Mouse (Mus musculus): ENCODE data around the gene Lcn9. TPM values are rescaled to one million over a fixed set of nuclear protein-coding genes. Genes with fewer than 3 reads are reported as not detected.

The Lcn9 gene
- polyA plus RNA-seq, 1 experiment from 2014 or later: not detected

DNA sequence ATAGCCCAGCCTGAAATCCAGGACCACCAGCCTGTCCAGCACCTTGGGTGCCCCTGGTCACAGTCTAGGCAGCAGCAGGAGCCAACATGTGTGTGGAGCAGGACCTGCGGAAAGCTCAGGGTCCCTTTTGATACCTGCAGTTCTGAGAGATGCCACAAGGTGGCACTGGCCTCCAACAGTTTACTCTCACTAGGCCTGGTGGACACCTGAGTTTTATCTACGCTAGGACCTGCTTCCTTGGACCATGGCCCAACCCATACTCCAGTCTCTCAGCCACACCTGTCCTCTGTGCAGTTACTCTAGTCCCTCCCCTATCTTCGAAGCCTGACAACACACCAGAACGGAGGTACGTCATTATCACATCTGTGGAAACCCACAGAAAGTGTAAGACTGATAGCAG is 13.3 kb downstream of the Lcn9 start:
- 50% methylated on average over 5 of the region's 5 CpGs for WGBS
- no peak overlapping the region for H3K9ac ChIP-seq (ENCODE audit: low read length)
- H3K27me3 ChIP-seq (ENCODE audit: control insufficient read depth, insufficient read depth, low read length): no peaks in the 10 kb centered on the region
- ATAC-seq (replicated peaks; ENCODE audit: low FRiP score) (no peak), DNase-seq (ENCODE audit: low spot score) (peak; percentile 88)
- no peaks in the 10 kb centered on the region for H3K9me3 ChIP-seq (ENCODE audit: control insufficient read depth, low read length)
- no peaks in the 10 kb centered on the region for H3K36me3 ChIP-seq (ENCODE audit: control insufficient read depth, insufficient read depth, low read length)
- no peak overlapping the region for H3K27ac ChIP-seq (ENCODE audit: low read depth, low read length)
- no peaks in the 10 kb centered on the region for H3K4me1 ChIP-seq (replicated peaks; ENCODE audit: control insufficient read depth, insufficient read depth, low read length)
- H3K4me2 ChIP-seq (ENCODE audit: low read depth, low read length, severe bottlenecking): no peak overlapping the region
- H3K4me3 ChIP-seq (ENCODE audit: low read depth, low read length): no peak overlapping the region

GRCm38 (mm10) chr2:25842161-25842560 is 19.2 kb downstream of the Lcn9 start:
- DNase-seq (ENCODE audit: low spot score): no peak
- ATAC-seq (replicated peaks; ENCODE audit: low FRiP score): no peak
- WGBS: 79% methylated on average over 4 of the region's 4 CpGs

DNA sequence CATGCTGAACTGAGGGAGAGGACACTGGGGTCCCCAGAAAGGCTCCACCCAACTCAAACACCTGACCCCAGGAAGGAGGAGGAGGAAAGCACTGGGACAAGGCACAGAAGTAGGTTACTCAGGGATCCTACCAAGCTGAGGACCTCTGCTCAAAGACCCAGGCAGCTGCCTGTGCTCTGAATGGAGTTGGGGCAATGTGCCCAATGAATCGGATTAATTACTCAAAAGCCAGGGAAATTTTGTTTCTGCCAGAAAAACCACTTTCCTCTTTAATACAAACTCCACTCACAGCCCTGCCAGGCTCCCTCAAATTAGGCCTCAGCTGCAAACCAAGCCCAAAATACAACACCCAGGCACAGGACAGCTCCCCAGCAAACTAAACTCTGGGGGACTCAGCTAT is 19.8 kb downstream of the Lcn9 start:
- Histone ChIP-seq H3K27me3 (ENCODE audit: control insufficient read depth, insufficient read depth, low read length) (no peaks in the 10 kb centered on the region), H3K4me2 (ENCODE audit: low read depth, low read length, severe bottlenecking) (no peak overlapping the region), H3K4me3 (ENCODE audit: low read depth, low read length) (no peak overlapping the region), H3K27ac (ENCODE audit: low read depth, low read length) (no peak overlapping the region), H3K9me3 (ENCODE audit: control insufficient read depth, low read length) (no peaks in the 10 kb centered on the region), H3K36me3 (ENCODE audit: control insufficient read depth, insufficient read depth, low read length) (no peaks in the 10 kb centered on the region), H3K4me1 (replicated peaks; ENCODE audit: control insufficient read depth, insufficient read depth, low read length) (peaks cover 3% of the 10 kb centered on the region), H3K9ac (ENCODE audit: low read length) (no peak overlapping the region)
- ATAC-seq (replicated peaks; ENCODE audit: low FRiP score): no peak
- 23% methylated on average over 1 of the region's 1 CpGs for WGBS
- DNase-seq (ENCODE audit: low spot score): no peak

More at GRCm38 (mm10) chr2:25842161-25842560, 19.2 kb downstream of the Lcn9 start:
- no peak overlapping the region for H3K4me2 ChIP-seq (ENCODE audit: low read depth, low read length, severe bottlenecking)
- no peaks in the 10 kb centered on the region for H3K27me3 ChIP-seq (ENCODE audit: control insufficient read depth, insufficient read depth, low read length)
- no peak overlapping the region for H3K27ac ChIP-seq (ENCODE audit: low read depth, low read length)
- H3K36me3 ChIP-seq (ENCODE audit: control insufficient read depth, insufficient read depth, low read length): no peaks in the 10 kb centered on the region
- peaks cover 3% of the 10 kb centered on the region for H3K4me1 ChIP-seq (replicated peaks; ENCODE audit: control insufficient read depth, insufficient read depth, low read length)
- no peak overlapping the region for H3K4me3 ChIP-seq (ENCODE audit: low read depth, low read length)
- no peak overlapping the region for H3K9ac ChIP-seq (ENCODE audit: low read length)
- H3K9me3 ChIP-seq (ENCODE audit: control insufficient read depth, low read length): no peaks in the 10 kb centered on the region

GRCm38 (mm10) chr2:25844097-25844496 is 21.1 kb downstream of the Lcn9 start:
- Histone ChIP-seq H3K4me1 (replicated peaks; ENCODE audit: control insufficient read depth, insufficient read depth, low read length) (peaks cover 3% of the 10 kb centered on the region), H3K27ac (ENCODE audit: low read depth, low read length) (no peak overlapping the region), H3K9ac (ENCODE audit: low read length) (no peak overlapping the region), H3K9me3 (ENCODE audit: control insufficient read depth, low read length) (no peaks in the 10 kb centered on the region), H3K27me3 (ENCODE audit: control insufficient read depth, insufficient read depth, low read length) (no peaks in the 10 kb centered on the region), H3K4me3 (ENCODE audit: low read depth, low read length) (no peak overlapping the region), H3K4me2 (ENCODE audit: low read depth, low read length, severe bottlenecking) (no peak overlapping the region), H3K36me3 (ENCODE audit: control insufficient read depth, insufficient read depth, low read length) (no peaks in the 10 kb centered on the region)
- no peak for ATAC-seq (replicated peaks; ENCODE audit: low FRiP score)
- WGBS: 92% methylated on average over 3 of the region's 3 CpGs
- DNase-seq (ENCODE audit: low spot score): no peak

GRCm38 (mm10) chr2:25846516-25846915 is 23.6 kb downstream of the Lcn9 start:
- WGBS: 89% methylated on average over 8 of the region's 8 CpGs
- no peaks in the 10 kb centered on the region for H3K27me3 ChIP-seq (ENCODE audit: control insufficient read depth, insufficient read depth, low read length)
- ATAC-seq (replicated peaks; ENCODE audit: low FRiP score) (no peak), DNase-seq (ENCODE audit: low spot score) (no peak)
- no peaks in the 10 kb centered on the region for H3K9me3 ChIP-seq (ENCODE audit: control insufficient read depth, low read length)
- no peak overlapping the region for H3K27ac ChIP-seq (ENCODE audit: low read depth, low read length)
- no peak overlapping the region for H3K9ac ChIP-seq (ENCODE audit: low read length)
- H3K4me1 ChIP-seq (replicated peaks; ENCODE audit: control insufficient read depth, insufficient read depth, low read length): peaks cover 3% of the 10 kb centered on the region
- no peaks in the 10 kb centered on the region for H3K36me3 ChIP-seq (ENCODE audit: control insufficient read depth, insufficient read depth, low read length)
- H3K4me2 ChIP-seq (ENCODE audit: low read depth, low read length, severe bottlenecking): no peak overlapping the region
- no peak overlapping the region for H3K4me3 ChIP-seq (ENCODE audit: low read depth, low read length)

- H3K4me3 ChIP-seq (ENCODE audit: low read depth, low read length): no peak within 1 kb of the TSS
- H3K27ac ChIP-seq (ENCODE audit: low read depth, low read length): no peak within 1 kb of the TSS
- ATAC-seq (replicated peaks; ENCODE audit: low FRiP score) (no peak), DNase-seq (ENCODE audit: low spot score) (no peak)
- H3K27me3 ChIP-seq (ENCODE audit: control insufficient read depth, insufficient read depth, low read length): no peaks in the 10 kb centered on the region
- H3K4me2 ChIP-seq (ENCODE audit: low read depth, low read length, severe bottlenecking): no peak within 1 kb of the TSS
- H3K9me3 ChIP-seq (ENCODE audit: control insufficient read depth, low read length): no peaks in the 10 kb centered on the region
- H3K36me3 ChIP-seq (ENCODE audit: control insufficient read depth, insufficient read depth, low read length): no peaks in the 10 kb centered on the region
- H3K9ac ChIP-seq (ENCODE audit: low read length): no peak within 1 kb of the TSS
- peaks cover 3% of the 10 kb centered on the region for H3K4me1 ChIP-seq (replicated peaks; ENCODE audit: control insufficient read depth, insufficient read depth, low read length)
- 84% methylated on average over 14 of the region's 16 CpGs for WGBS
These were observed 24.3 kb downstream of the Lcn9 start, which contains the start of gene Sohlh1 for GRCm38 (mm10) chr2:25847226-25847625. Gene Sohlh1, minus strand, starts transcription at chr2:25847248.

- no peak overlapping the region for H3K4me2 ChIP-seq (ENCODE audit: low read depth, low read length, severe bottlenecking)
- H3K9me3 ChIP-seq (ENCODE audit: control insufficient read depth, low read length): no peaks in the 10 kb centered on the region
- ATAC-seq (replicated peaks; ENCODE audit: low FRiP score) (no peak), DNase-seq (ENCODE audit: low spot score) (peak; percentile 76)
- H3K27me3 ChIP-seq (ENCODE audit: control insufficient read depth, insufficient read depth, low read length): no peaks in the 10 kb centered on the region
- no peak overlapping the region for H3K4me3 ChIP-seq (ENCODE audit: low read depth, low read length)
- H3K9ac ChIP-seq (ENCODE audit: low read length): no peak overlapping the region
- no peak overlapping the region for H3K27ac ChIP-seq (ENCODE audit: low read depth, low read length)
- WGBS: 17% methylated on average over 4 of the region's 4 CpGs
- H3K36me3 ChIP-seq (ENCODE audit: control insufficient read depth, insufficient read depth, low read length): no peaks in the 10 kb centered on the region
- no peaks in the 10 kb centered on the region for H3K4me1 ChIP-seq (replicated peaks; ENCODE audit: control insufficient read depth, insufficient read depth, low read length)
These were observed 27.4 kb downstream of the Lcn9 start for GRCm38 (mm10) chr2:25850330-25850729.

GRCm38 (mm10) chr2:25852626-25853025 is 29.7 kb downstream of the Lcn9 start:
- Histone ChIP-seq H3K27me3 (ENCODE audit: control insufficient read depth, insufficient read depth, low read length) (no peaks in the 10 kb centered on the region), H3K4me3 (ENCODE audit: low read depth, low read length) (no peak overlapping the region), H3K4me1 (replicated peaks; ENCODE audit: control insufficient read depth, insufficient read depth, low read length) (no peaks in the 10 kb centered on the region), H3K9me3 (ENCODE audit: control insufficient read depth, low read length) (no peaks in the 10 kb centered on the region), H3K4me2 (ENCODE audit: low read depth, low read length, severe bottlenecking) (no peak overlapping the region), H3K36me3 (ENCODE audit: control insufficient read depth, insufficient read depth, low read length) (no peaks in the 10 kb centered on the region), H3K27ac (ENCODE audit: low read depth, low read length) (no peak overlapping the region), H3K9ac (ENCODE audit: low read length) (no peak overlapping the region)
- 74% methylated on average over 3 of the region's 3 CpGs for WGBS
- ATAC-seq (replicated peaks; ENCODE audit: low FRiP score) (no peak), DNase-seq (ENCODE audit: low spot score) (no peak)

DNA sequence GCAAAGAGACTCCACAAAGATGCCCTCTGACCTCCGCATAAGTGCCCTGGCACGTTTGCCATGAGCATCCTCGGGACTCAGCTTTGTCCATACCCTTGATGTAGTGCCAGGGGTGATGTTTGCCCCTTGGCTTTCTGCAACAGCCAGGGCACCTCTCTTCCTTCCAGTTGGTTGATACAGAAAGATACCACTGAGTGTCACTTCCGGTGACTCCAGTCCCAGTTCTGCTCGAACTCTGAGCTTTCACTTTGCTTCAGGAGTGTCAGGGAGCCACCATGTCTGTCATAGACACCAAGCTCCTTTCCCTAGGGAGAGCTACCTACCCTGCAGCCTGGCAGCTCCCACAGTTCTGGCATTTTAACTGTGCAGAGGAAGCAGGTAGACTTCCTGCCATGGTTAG is 31.0 kb downstream of the Lcn9 start:
- 81% methylated on average over 5 of the region's 5 CpGs for WGBS
- no peak overlapping the region for H3K9ac ChIP-seq (ENCODE audit: low read length)
- no peak for ATAC-seq (replicated peaks; ENCODE audit: low FRiP score)

More for the DNA sequence above, 31.0 kb downstream of the Lcn9 start:
- Histone ChIP-seq H3K9me3 (ENCODE audit: control insufficient read depth, low read length) (no peaks in the 10 kb centered on the region), H3K36me3 (ENCODE audit: control insufficient read depth, insufficient read depth, low read length) (no peaks in the 10 kb centered on the region), H3K4me3 (ENCODE audit: low read depth, low read length) (no peak overlapping the region), H3K27me3 (ENCODE audit: control insufficient read depth, insufficient read depth, low read length) (no peaks in the 10 kb centered on the region), H3K27ac (ENCODE audit: low read depth, low read length) (no peak overlapping the region), H3K4me1 (replicated peaks; ENCODE audit: control insufficient read depth, insufficient read depth, low read length) (no peaks in the 10 kb centered on the region), H3K4me2 (ENCODE audit: low read depth, low read length, severe bottlenecking) (no peak overlapping the region)
- DNase-seq (ENCODE audit: low spot score): no peak

Measured in forebrain, embryonic 11.5 days (tissue).